Mouse (Mus musculus) CH12.LX (cell line): ENCODE data around the gene Zbtb34. TPM values are rescaled to one million over a fixed set of nuclear protein-coding genes. Genes with fewer than 3 reads are reported as not detected.

Source experiments
- DNase-seq: peaks from one replicate; pipeline ENCODE4 v3.0.0-alpha.2; 2013; ENCODE audit errors: extremely low read depth
- H3K27ac ChIP-seq: 2 replicates; pipeline ENCODE4 v1.5.1; 2012; ENCODE audit warnings: low read depth, mild to moderate bottlenecking, control low read depth, moderate library complexity; ENCODE audit not compliant: insufficient read depth
- H3K27me3 ChIP-seq: replicated peaks from 2 replicates; pipeline ENCODE3; 2012; ENCODE audit warnings: inconsistent platforms
- H3K36me3 ChIP-seq, 2 experiments: replicated peaks in 1 of 2; 2 replicates each; pipeline versions ENCODE3 to v1.6.1; 2012; ENCODE audit warnings: inconsistent platforms in 1 of 2, low read length in 1 of 2, mild to moderate bottlenecking in 1 of 2, mixed read lengths in 1 of 2, moderate library complexity in 1 of 2; ENCODE audit not compliant: control insufficient read depth in 1 of 2, insufficient read depth in 1 of 2
- H3K4me1 ChIP-seq, 2 experiments: 2 replicates each; pipeline ENCODE4 v1.6.1; 2012; ENCODE audit warnings: inconsistent platforms in 1 of 2, moderate library complexity in 1 of 2; ENCODE audit not compliant: insufficient read depth in 2 of 2, control insufficient read depth in 1 of 2
- H3K4me2 ChIP-seq: 2 replicates; pipeline ENCODE4 v1.6.1; 2012; ENCODE audit warnings: low read depth, mild to moderate bottlenecking, control low read depth; ENCODE audit not compliant: poor library complexity, insufficient read depth, severe bottlenecking
- H3K4me3 ChIP-seq, 3 experiments: fragments of 150-350 bp in 1 of 3; sonication (generic) in 1 of 3; replicated peaks in 1 of 3; 2 replicates each; pipeline versions ENCODE3 to v1.5.1; 2011 to 2012; ENCODE audit warnings: low read depth in 2 of 3, low read length in 2 of 3, mild to moderate bottlenecking in 2 of 3, moderate library complexity in 2 of 3, control low read depth in 1 of 3, improper control_type of control experiment in 1 of 3, inconsistent platforms in 1 of 3, mixed read lengths in 1 of 3; ENCODE audit not compliant: poor library complexity in 1 of 3
- H3K79me2 ChIP-seq: replicated peaks from 2 replicates; pipeline ENCODE4 v1.6.1; 2012; ENCODE audit warnings: mild to moderate bottlenecking, moderate library complexity; ENCODE audit not compliant: control insufficient read depth, poor library complexity, insufficient read depth, severe bottlenecking; ENCODE audit errors: extremely low read depth
- H3K9ac ChIP-seq: 2 replicates; pipeline ENCODE4 v1.6.1; 2012; ENCODE audit warnings: low read depth, mild to moderate bottlenecking, control low read depth, moderate library complexity; ENCODE audit not compliant: insufficient read depth
- H3K9me3 ChIP-seq: replicated peaks from 2 replicates; pipeline ENCODE3; 2012; ENCODE audit warnings: low read length, inconsistent platforms, mixed read lengths
- BHLHE40 ChIP-seq: IDR thresholded peaks from 2 replicates; pipeline ENCODE4 v1.6.1; 2011; ENCODE audit warnings: mild to moderate bottlenecking, low read depth, low read length, improper control_type of control experiment
- CHD1 ChIP-seq: IDR thresholded peaks from 2 replicates; pipeline ENCODE4 v1.6.1; 2012; ENCODE audit warnings: low read depth, low read length, improper control_type of control experiment, inconsistent platforms
- CHD2 ChIP-seq: IDR thresholded peaks from 2 replicates; pipeline ENCODE4 v1.6.1; 2011; ENCODE audit warnings: low read length, improper control_type of control experiment
- CTCF ChIP-seq, 2 experiments: IDR thresholded peaks in 1 of 2; conservative IDR thresholded peaks in 1 of 2; 2 replicates each; pipeline ENCODE4 v1.5.1; 2011 to 2012; ENCODE audit warnings: low read depth in 2 of 2, low read length in 2 of 2, improper control_type of control experiment in 1 of 2, inconsistent platforms in 1 of 2, mild to moderate bottlenecking in 1 of 2, moderate library complexity in 1 of 2
- ELF1 ChIP-seq: IDR thresholded peaks from 2 replicates; pipeline ENCODE4 v1.6.1; 2014; ENCODE audit warnings: low read depth, mild to moderate bottlenecking, inconsistent platforms, low read length, improper control_type of control experiment
- ETS1 ChIP-seq: conservative IDR thresholded peaks from 2 replicates; pipeline ENCODE4 v1.6.1; 2012; ENCODE audit warnings: low read depth, mild to moderate bottlenecking, inconsistent platforms, low read length, improper control_type of control experiment, moderate library complexity
- IRF4 ChIP-seq: IDR thresholded peaks from 2 replicates; pipeline ENCODE4 v1.6.1; 2014; ENCODE audit warnings: low read depth, mild to moderate bottlenecking, inconsistent platforms, low read length, improper control_type of control experiment
- JUND ChIP-seq: conservative IDR thresholded peaks from 2 replicates; pipeline ENCODE4 v1.6.1; 2011; ENCODE audit warnings: low read depth, low read length, improper control_type of control experiment
- KAT2A ChIP-seq: IDR thresholded peaks from 2 replicates; pipeline ENCODE4 v1.6.1; 2012; ENCODE audit warnings: low read length, improper control_type of control experiment, inconsistent platforms; ENCODE audit not compliant: insufficient replicate concordance
- MAFK ChIP-seq: IDR thresholded peaks from 2 replicates; pipeline ENCODE4 v1.6.1; 2011; ENCODE audit warnings: low read length, improper control_type of control experiment; ENCODE audit not compliant: insufficient replicate concordance
- MAX ChIP-seq: IDR thresholded peaks from 2 replicates; pipeline ENCODE4 v1.6.1; 2011; ENCODE audit warnings: low read length, improper control_type of control experiment
- MAZ ChIP-seq: IDR thresholded peaks from 2 replicates; pipeline ENCODE4 v1.6.1; 2012; ENCODE audit warnings: low read depth, mild to moderate bottlenecking, inconsistent platforms, low read length, improper control_type of control experiment, moderate library complexity
- MEF2A ChIP-seq: IDR thresholded peaks from 2 replicates; pipeline ENCODE4 v1.6.1; 2014; ENCODE audit warnings: low read depth, mild to moderate bottlenecking, inconsistent platforms, low read length, improper control_type of control experiment, borderline replicate concordance
- MXI1 ChIP-seq: IDR thresholded peaks from 2 replicates; pipeline ENCODE4 v1.6.1; 2011; ENCODE audit warnings: mild to moderate bottlenecking, low read depth, low read length, improper control_type of control experiment
- MYC ChIP-seq: IDR thresholded peaks from 2 replicates; pipeline ENCODE4 v1.6.1; 2011; ENCODE audit warnings: low read depth, mild to moderate bottlenecking, improper control_type of control experiment, low read length
- NELFE ChIP-seq: IDR thresholded peaks from 2 replicates; pipeline ENCODE4 v1.6.1; 2011; ENCODE audit warnings: low read depth, low read length, improper control_type of control experiment
- NRF1 ChIP-seq: IDR thresholded peaks from 2 replicates; pipeline ENCODE4 v1.6.1; 2014; ENCODE audit warnings: low read depth, mild to moderate bottlenecking, inconsistent platforms, low read length, improper control_type of control experiment, moderate library complexity
- PAX5 ChIP-seq: IDR thresholded peaks from 2 replicates; pipeline ENCODE4 v1.6.1; 2012; ENCODE audit warnings: low read length, inconsistent platforms, mixed read lengths
- POLR2A ChIP-seq: IDR thresholded peaks from 2 replicates; pipeline ENCODE4 v1.6.1; 2011; ENCODE audit warnings: low read depth, mild to moderate bottlenecking, improper control_type of control experiment, low read length
- POLR2AphosphoS2 ChIP-seq: IDR thresholded peaks from 2 replicates; pipeline ENCODE4 v1.6.1; 2011; ENCODE audit warnings: low read depth, low read length, improper control_type of control experiment
- RCOR1 ChIP-seq: conservative IDR thresholded peaks from 2 replicates; pipeline ENCODE4 v1.6.1; 2012; ENCODE audit warnings: low read depth, mild to moderate bottlenecking, inconsistent platforms, low read length, improper control_type of control experiment
- SIN3A ChIP-seq: IDR thresholded peaks from 2 replicates; pipeline ENCODE4 v1.6.1; 2012; ENCODE audit warnings: low read length, improper control_type of control experiment, inconsistent platforms
- SMC3 ChIP-seq: IDR thresholded peaks from 2 replicates; pipeline ENCODE4 v1.6.1; 2011; ENCODE audit warnings: low read depth, low read length, improper control_type of control experiment
- TBP ChIP-seq: conservative IDR thresholded peaks from 2 replicates; pipeline ENCODE4 v1.6.1; 2011; ENCODE audit warnings: low read depth, low read length, improper control_type of control experiment
- TCF12 ChIP-seq: IDR thresholded peaks from 2 replicates; pipeline ENCODE4 v1.6.1; 2014; ENCODE audit warnings: low read depth, mild to moderate bottlenecking, inconsistent platforms, low read length, improper control_type of control experiment
- UBTF ChIP-seq: IDR thresholded peaks from 2 replicates; pipeline ENCODE4 v1.6.1; 2012; ENCODE audit warnings: low read depth, mild to moderate bottlenecking, inconsistent platforms, low read length, improper control_type of control experiment, moderate library complexity
- USF1 ChIP-seq: IDR thresholded peaks from 2 replicates; pipeline ENCODE4 v1.6.1; 2014; ENCODE audit warnings: low read depth, mild to moderate bottlenecking, inconsistent platforms, low read length, improper control_type of control experiment
- USF2 ChIP-seq: conservative IDR thresholded peaks from 2 replicates; pipeline ENCODE4 v1.6.1; 2011; ENCODE audit warnings: low read depth, low read length, improper control_type of control experiment
- ZC3H11A ChIP-seq: IDR thresholded peaks from 2 replicates; pipeline ENCODE4 v1.6.1; 2012; ENCODE audit warnings: low read depth, mild to moderate bottlenecking, inconsistent platforms, low read length, improper control_type of control experiment
- ZMIZ1 ChIP-seq: IDR thresholded peaks from 2 replicates; pipeline ENCODE4 v1.6.1; 2012; ENCODE audit warnings: low read depth, mild to moderate bottlenecking, inconsistent platforms, low read length, improper control_type of control experiment
- dilution Hi-C: fragments of 300-500 bp; cut with MboI; formaldehyde crosslinking; loops from 2 replicates; pipeline ENCODE4 v1.14.3; 2020; ENCODE audit warnings: low sequenced_read_pairs; ENCODE audit not compliant: extremely low pct_unique_long_range_greater_than_20kb, extremely low pct_ligation_motif_present
- in situ Hi-C: fragments of 300-500 bp; cut with MboI; formaldehyde crosslinking; loops from 3 replicates; pipeline ENCODE4 v1.14.3; 2019; ENCODE audit warnings: low sequenced_read_pairs, low pct_ligation_motif_present, low pct_unique_long_range_greater_than_20kb, mixed read lengths
- polyA plus RNA-seq: library from polyadenylated mRNA; unstranded; fragments of >175 nt; gene quantifications from 2 replicates; pipeline ENCODE4 v1.2.1, GENCODE M21; 2012; ENCODE audit warnings: low read depth; ENCODE audit not compliant: insufficient read length
- total RNA-seq, 2 experiments: library from RNA; depleted of rRNA; stranded (reverse); fragments of 300-350 nt in 1 of 2; fragments of >200 nt in 1 of 2; gene quantifications; 2 replicates each; pipeline ENCODE4 v1.2.3; 2012 to 2014

Zbtb34 gene
- total and polyA plus RNA-seq, 3 experiments: 3.4 to 5.8 (median 5.0) TPM

- dilution Hi-C loops (no loop called here), in situ Hi-C loops (loop anchor here (25.0 kb wide), 1 partner anchor 261 kb away; no protein-coding TSS in a partner anchor)
- Histone ChIP-seq H3K79me2 (no peaks in the 10 kb centered on the region), H3K9ac (no peak overlapping the region), H3K4me3 (no peak overlapping the region), H3K27ac (no peak overlapping the region), H3K9me3 (peaks cover 16% of the 10 kb centered on the region), H3K4me2 (no peak overlapping the region), H3K36me3 (no peaks in the 10 kb centered on the region), H3K27me3 (peaks cover 63% of the 10 kb centered on the region), H3K4me1 (no peaks in the 10 kb centered on the region)
- no peak for TF ChIP-seq MYC
- no peak for TF ChIP-seq POLR2AphosphoS2
- TF ChIP-seq MAFK: no peak
- TF ChIP-seq MAX: no peak
- no peak for TF ChIP-seq CHD1
- no peak for TF ChIP-seq ELF1
- TF ChIP-seq JUND: no peak
- TF ChIP-seq KAT2A: no peak
- no peak for TF ChIP-seq ETS1
- no peak for TF ChIP-seq USF1
- no peak for TF ChIP-seq ZC3H11A
- no peak for TF ChIP-seq MEF2A
- TF ChIP-seq CHD2: no peak
- no peak for DNase-seq
Measured at GRCm38 (mm10) chr2:33475961-33476360, 44.8 kb upstream of the Zbtb34 start.

GRCm38 (mm10) chr2:33468466-33469097 is 37.5 kb upstream of the Zbtb34 start, which contains the start of gene Zbtb43:
Gene Zbtb43, minus strand, starts transcription at chr2:33468559.
- Histone ChIP-seq H3K9me3 (peaks cover 8% of the 10 kb centered on the region), H3K27ac (peak within 1 kb of the TSS; percentile 2; the same call in 1 of the 2 replicates), H3K4me1 (peaks cover 0 to 35% of the 10 kb centered on the region in 2 experiments; a peak in 2 of 4 replicates), H3K4me3 (peak within 1 kb of the TSS; percentile 87 to 94 (median 93)), H3K36me3 (peaks cover 0 to 24% of the 10 kb centered on the region in 2 experiments), H3K27me3 (peaks cover 34% of the 10 kb centered on the region), H3K79me2 (peaks cover 22% of the 10 kb centered on the region), H3K9ac (peak within 1 kb of the TSS; percentile 83), H3K4me2 (peak within 1 kb of the TSS; percentile 89)
- dilution Hi-C loops: no loop called here
- in situ Hi-C loops: no loop called here
- DNase-seq: peak; percentile 94
- TF ChIP-seq MAX: peak; percentile 97
- no peak for TF ChIP-seq SMC3
- peak; percentile 97 for TF ChIP-seq NRF1
- TF ChIP-seq MAFK: no peak
- no peak for TF ChIP-seq RCOR1
- 0 out of 2 replicates have a peak, but pooled peaks have one; percentile 35 for TF ChIP-seq MYC
- TF ChIP-seq SIN3A: no peak
- TF ChIP-seq KAT2A: peak; percentile 81; the same call in 1 of the 2 replicates
- TF ChIP-seq USF1: no peak
- TF ChIP-seq PAX5: no peak
- TF ChIP-seq TBP: 0 out of 2 replicates have a peak, but pooled peaks have one; percentile 26
- TF ChIP-seq IRF4: no peak; the same call in 1 of the 2 replicates
- peak; percentile 56; the same call in 1 of the 2 replicates for TF ChIP-seq POLR2AphosphoS2
- TF ChIP-seq CTCF (conservative IDR thresholded peaks at IDR 0.05 in 1 of 2, IDR thresholded peaks at IDR 0.05 in 1 of 2; ENCODE audit: low read depth in 2 of 2, low read length in 2 of 2): no peak
- 0 out of 2 replicates have a peak, but pooled peaks have one; percentile 63 for TF ChIP-seq MXI1
- no peak for TF ChIP-seq ETS1
- peak; percentile 88 for TF ChIP-seq ELF1
- TF ChIP-seq NELFE: peak; percentile 78
- TF ChIP-seq MEF2A: no peak
- no peak for TF ChIP-seq UBTF
- no peak for TF ChIP-seq ZC3H11A
- TF ChIP-seq CHD1: no peak
- TF ChIP-seq USF2: no peak
- TF ChIP-seq BHLHE40: peak; percentile 73
- TF ChIP-seq POLR2A: peak; percentile 93
- TF ChIP-seq MAZ: no peak
- peak; percentile 71 for TF ChIP-seq TCF12
- TF ChIP-seq JUND: 0 out of 2 replicates have a peak, but pooled peaks have one; percentile 9
- no peak; the same call in 1 of the 2 replicates for TF ChIP-seq ZMIZ1
